Mouse (Mus musculus) small intestine, adult 2 months (tissue): ENCODE results near the gene Slc22a15.

Experiments used
- CTCF ChIP-seq: fragments of 200-500 bp; IDR thresholded peaks from 2 replicates; pipeline ENCODE4 v1.5.1; 2012; ENCODE audit warnings: low read depth, mild to moderate bottlenecking, control low read depth, inconsistent platforms, low read length, moderate library complexity, mixed read lengths; ENCODE audit not compliant: insufficient replicate concordance, insufficient read length; ENCODE audit errors: extremely low read depth
- POLR2A ChIP-seq: fragments of 200-500 bp; IDR thresholded peaks from 2 replicates; pipeline ENCODE4 v1.6.1; 2012; ENCODE audit warnings: low read depth, mild to moderate bottlenecking, control low read depth, inconsistent platforms, low read length, moderate library complexity

GRCm38 (mm10) chr3:101806149-101806548, 118.1 kb downstream of the Slc22a15 start:
- TF ChIP-seq CTCF = peak; percentile 71
- TF ChIP-seq POLR2A = no peak
